Mouse (Mus musculus) lung, embryonic 15.5 days (tissue): ENCODE data around the gene Srp72. TPM values are rescaled to one million over a fixed set of nuclear protein-coding genes. Genes with fewer than 3 reads are reported as not detected.
"Not testable (repeated sequence)": the region's sequence is repeated elsewhere in the genome, so short reads cannot be mapped to it uniquely, and the experiment has no call there.

Experiments used
- ATAC-seq: fragments of 200-750 bp; cut with Nextera tagmentation; 2 replicates; pipeline ENCODE4 v1.8.0; 2017; ENCODE audit warnings: moderate number of reproducible peaks, borderline replicate concordance; ENCODE audit not compliant: low FRiP score, low TSS enrichment; ENCODE audit errors: extremely low read depth
- H3K27ac ChIP-seq: fragments of 300-500 bp; sonication (generic); 2 replicates; pipeline ENCODE4 v1.5.1; 2015; ENCODE audit warnings: moderate library complexity, mild to moderate bottlenecking, inconsistent platforms
- H3K27me3 ChIP-seq: fragments of 300-500 bp; sonication (generic); 2 replicates; pipeline ENCODE4 v1.6.1; 2015; ENCODE audit warnings: inconsistent platforms
- H3K36me3 ChIP-seq: fragments of 300-500 bp; sonication (generic); 2 replicates; pipeline ENCODE4 v1.6.1; 2015; ENCODE audit warnings: inconsistent platforms
- H3K4me1 ChIP-seq: fragments of 300-500 bp; sonication (generic); 2 replicates; pipeline ENCODE4 v1.6.1; 2015; ENCODE audit warnings: inconsistent platforms
- H3K4me2 ChIP-seq: fragments of 300-500 bp; sonication (generic); 2 replicates; pipeline ENCODE4 v1.6.1; 2015; ENCODE audit warnings: inconsistent platforms, mild to moderate bottlenecking, moderate library complexity
- H3K4me3 ChIP-seq: fragments of 300-500 bp; sonication (generic); 2 replicates; pipeline ENCODE4 v1.5.1; 2015; ENCODE audit warnings: mild to moderate bottlenecking, inconsistent platforms
- H3K9ac ChIP-seq: fragments of 300-500 bp; sonication (generic); 2 replicates; pipeline ENCODE4 v1.6.1; 2015; ENCODE audit warnings: inconsistent platforms
- H3K9me3 ChIP-seq: fragments of 300-500 bp; sonication (generic); 2 replicates; pipeline ENCODE4 v1.6.1; 2016; ENCODE audit warnings: inconsistent platforms
- WGBS: fragments of 180-500 bp; shearing (Covaris S2); methylation state at CpG from one replicate; pipeline ENCODE4 v1.1.7; 2015; 5-methylcytosine and 5-hydroxymethylcytosine counted together
- polyA plus RNA-seq: library from polyadenylated mRNA; unstranded; fragments of >200 nt; fragmentation: Nextera tagmentation; extraction: Ambion mirVana; gene quantifications from 2 replicates; pipeline ENCODE4 v1.2.1, GENCODE M21; 2015

Gene Srp72
- polyA plus RNA-seq, 1 experiment from 2014 or later: 87.8 TPM

DNA sequence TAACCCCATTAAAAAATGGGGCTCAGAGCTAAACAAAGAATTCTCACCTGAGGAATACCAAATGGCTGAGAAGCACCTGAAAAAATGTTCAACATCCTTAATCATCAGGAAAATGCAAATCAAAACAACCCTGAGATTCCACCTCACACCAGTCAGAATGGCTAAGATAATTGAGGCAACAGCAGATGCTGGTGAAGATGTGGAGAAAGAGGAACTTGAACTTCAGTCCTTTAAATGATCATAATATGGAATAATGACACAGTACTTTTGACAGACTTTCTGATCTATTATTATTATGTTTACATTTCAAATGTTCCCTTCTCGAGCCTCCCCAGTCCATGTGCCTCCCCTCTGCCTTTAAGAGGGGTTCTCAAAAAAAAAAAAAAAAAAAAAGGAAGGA is 3.4 kb upstream of the Srp72 start:
- not testable (repeated sequence) for H3K9ac ChIP-seq, H3K9me3 ChIP-seq, H3K4me2 ChIP-seq, H3K27ac ChIP-seq, ATAC-seq, H3K27me3 ChIP-seq, H3K4me3 ChIP-seq
- Histone ChIP-seq H3K4me1 (peaks cover 17% of the 10 kb centered on the region), H3K36me3 (peaks cover 36% of the 10 kb centered on the region)
- WGBS: 39% methylated on average over 1 of the region's 1 CpGs

DNA sequence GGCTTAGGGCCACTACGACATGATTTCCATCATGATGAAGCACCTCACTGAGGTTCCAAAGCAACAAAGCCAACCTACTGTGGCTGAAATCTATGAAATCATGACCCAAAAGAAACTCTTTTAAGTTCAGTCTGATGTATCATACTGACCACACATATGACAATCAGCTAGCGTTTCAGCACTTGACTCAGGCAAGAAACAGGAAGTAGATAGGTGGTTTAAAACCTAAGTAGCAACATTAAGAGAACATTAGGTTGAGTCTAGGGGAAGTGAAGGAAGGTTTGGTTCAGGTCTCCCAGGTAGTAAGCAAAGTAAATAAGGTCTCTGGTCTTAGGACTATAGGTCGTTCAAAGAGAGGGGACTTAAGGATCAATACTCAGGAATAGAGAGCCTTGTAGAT is 995 bp upstream of the Srp72 start:
- H3K36me3 ChIP-seq: peaks cover 28% of the 10 kb centered on the region
- no peak for ATAC-seq
- peaks cover 17% of the 10 kb centered on the region for H3K4me1 ChIP-seq
- H3K9ac ChIP-seq: peak overlapping the region; percentile 83; the same call in 1 of the 2 replicates
- peak overlapping the region; percentile 96 for H3K4me3 ChIP-seq
- no peaks in the 10 kb centered on the region for H3K9me3 ChIP-seq
- no peak overlapping the region for H3K27ac ChIP-seq
- H3K4me2 ChIP-seq: peak overlapping the region; percentile 86
- WGBS: 54% methylated on average over 3 of the region's 3 CpGs
- H3K27me3 ChIP-seq: no peaks in the 10 kb centered on the region

DNA sequence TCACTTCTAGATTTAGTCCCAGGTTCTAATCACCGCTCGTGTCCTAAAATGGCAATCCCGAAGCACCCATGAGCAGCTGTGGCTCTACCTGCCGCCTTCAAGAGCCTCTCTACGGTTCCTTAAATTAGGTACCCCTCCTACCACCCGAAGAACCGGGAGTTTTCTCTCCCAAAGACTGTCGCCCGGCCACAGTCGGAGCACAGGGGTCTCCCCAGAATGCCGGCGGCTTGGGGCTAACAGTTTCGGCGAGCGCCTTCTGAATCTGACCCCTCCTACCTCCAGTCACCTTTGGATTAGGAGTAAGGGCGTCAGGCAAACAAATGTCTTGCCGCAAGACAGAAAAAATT is 303 bp upstream of the Srp72 start:
- peak; percentile 32 for ATAC-seq
- Histone ChIP-seq H3K9ac (peak overlapping the region; percentile 83), H3K36me3 (peaks cover 27% of the 10 kb centered on the region), H3K27ac (peak overlapping the region; percentile 89; the same call in 1 of the 2 replicates), H3K4me1 (peaks cover 17% of the 10 kb centered on the region), H3K4me3 (peak overlapping the region; percentile 96), H3K9me3 (no peaks in the 10 kb centered on the region), H3K4me2 (peak overlapping the region; percentile 86), H3K27me3 (no peaks in the 10 kb centered on the region)
- WGBS: 3% methylated on average over 17 of the region's 17 CpGs

DNA sequence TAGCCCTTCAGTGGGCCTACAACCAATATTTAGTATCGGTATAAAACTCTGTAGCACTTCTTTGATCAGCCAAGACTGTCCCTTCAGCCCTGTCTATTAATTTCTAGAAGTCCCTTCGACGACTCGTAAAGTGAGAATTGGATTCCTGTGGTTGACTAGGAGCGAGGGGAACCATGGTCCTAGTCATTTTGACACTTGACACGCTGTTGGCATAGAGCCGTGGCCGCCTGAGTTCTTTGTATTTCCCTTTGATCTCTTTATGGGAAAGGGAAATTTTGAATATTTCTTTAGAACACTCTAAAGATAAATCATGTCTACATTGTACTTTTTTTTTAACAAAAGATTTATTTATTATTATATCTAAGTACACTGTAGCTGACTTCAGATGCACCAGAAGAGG is 1.3 kb downstream of the Srp72 start:
- peak overlapping the region; percentile 96 for H3K4me3 ChIP-seq
- H3K9me3 ChIP-seq: no peaks in the 10 kb centered on the region
- peak overlapping the region; percentile 86 for H3K4me2 ChIP-seq
- no peak for ATAC-seq
- no peaks in the 10 kb centered on the region for H3K27me3 ChIP-seq
- peak overlapping the region; percentile 83; the same call in 1 of the 2 replicates for H3K9ac ChIP-seq
- 72% methylated on average over 8 of the region's 8 CpGs for whole genome bisulfite sequencing
- H3K36me3 ChIP-seq: peaks cover 31% of the 10 kb centered on the region
- H3K27ac ChIP-seq: no peak overlapping the region
- H3K4me1 ChIP-seq: peaks cover 17% of the 10 kb centered on the region

DNA sequence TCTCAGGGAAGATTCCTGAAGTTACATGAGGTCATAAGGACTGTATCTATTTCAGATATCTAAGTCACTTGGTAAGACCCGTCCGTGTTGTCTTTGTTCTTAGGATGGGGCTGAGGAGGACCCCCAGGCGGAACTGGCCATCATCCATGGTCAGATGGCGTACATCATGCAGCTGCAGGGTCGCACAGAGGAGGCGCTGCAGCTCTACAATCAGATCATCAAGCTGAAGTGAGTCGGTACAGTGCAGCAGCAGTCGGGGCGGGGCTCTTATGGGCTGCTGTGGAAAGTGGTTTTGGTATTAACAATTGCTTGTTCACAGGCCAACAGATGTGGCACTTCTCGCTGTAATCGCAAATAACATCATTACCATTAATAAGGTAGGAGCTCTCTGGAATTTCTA is 9.5 kb downstream of the Srp72 start:
- Histone ChIP-seq H3K36me3 (peaks cover 80% of the 10 kb centered on the region), H3K4me3 (no peak overlapping the region), H3K27me3 (no peaks in the 10 kb centered on the region), H3K4me1 (no peaks in the 10 kb centered on the region), H3K4me2 (no peak overlapping the region), H3K9me3 (no peaks in the 10 kb centered on the region), H3K9ac (no peak overlapping the region), H3K27ac (no peak overlapping the region)
- WGBS: 90% methylated on average over 11 of the region's 11 CpGs
- ATAC-seq: no peak

DNA sequence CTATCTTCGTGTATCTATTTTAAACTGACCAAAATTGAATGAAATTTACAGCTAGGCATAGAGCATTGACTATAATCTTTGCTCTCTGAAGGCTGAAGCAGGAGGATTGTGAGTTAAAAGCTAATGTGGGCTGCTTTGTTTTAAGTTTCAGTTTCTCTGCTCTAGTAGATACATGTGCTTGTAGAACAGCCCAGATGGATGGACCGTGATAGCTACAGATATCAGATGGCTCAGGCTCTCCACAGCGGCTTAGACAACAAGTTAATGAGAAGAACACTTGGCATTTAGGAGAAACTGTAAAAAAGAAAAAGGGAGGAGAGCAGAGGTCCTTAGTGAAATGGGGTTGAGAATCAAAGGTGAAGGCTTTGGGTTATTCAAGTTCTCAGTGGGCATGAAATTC is 16.3 kb downstream of the Srp72 start:
- Histone ChIP-seq H3K9me3 (no peaks in the 10 kb centered on the region), H3K4me3 (no peak overlapping the region), H3K9ac (no peak overlapping the region), H3K27ac (no peak overlapping the region), H3K36me3 (peaks cover 83% of the 10 kb centered on the region), H3K4me1 (no peaks in the 10 kb centered on the region), H3K27me3 (no peaks in the 10 kb centered on the region), H3K4me2 (no peak overlapping the region)
- whole genome bisulfite sequencing: 80% methylated on average over 3 of the region's 3 CpGs
- ATAC-seq: no peak

DNA sequence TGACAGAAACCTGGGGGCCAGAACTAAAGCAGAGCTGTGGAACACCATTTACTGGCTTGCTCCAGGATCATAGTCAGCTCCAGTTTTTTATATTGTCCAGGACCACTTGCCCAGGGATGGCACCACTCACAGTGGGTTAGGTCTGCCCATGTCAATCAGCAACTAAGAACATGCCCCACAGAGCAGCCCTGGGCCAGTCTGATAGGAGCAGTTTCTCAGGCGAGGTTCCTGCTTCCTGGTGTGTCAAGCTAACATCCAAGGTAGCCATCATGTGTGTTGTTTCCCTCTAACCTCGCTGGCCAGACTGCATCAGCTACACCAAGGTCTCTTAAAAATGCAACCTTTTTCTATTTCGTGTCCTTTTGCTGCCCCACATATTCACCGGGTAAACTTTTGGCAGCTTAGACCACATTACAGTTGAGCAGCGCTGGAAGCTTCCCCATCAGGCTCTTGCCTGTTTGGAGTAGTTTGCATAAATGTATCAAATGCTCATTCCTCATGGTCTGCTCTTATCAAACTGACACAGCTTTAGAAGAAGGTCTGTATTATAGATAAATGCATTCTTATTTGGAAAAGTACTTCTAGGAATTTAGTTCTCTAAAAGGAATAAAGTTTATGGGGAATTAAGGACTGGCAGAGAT is 18.8 kb downstream of the Srp72 start:
- no peak for ATAC-seq
- Histone ChIP-seq H3K36me3 (peaks cover 86% of the 10 kb centered on the region), H3K9me3 (no peaks in the 10 kb centered on the region), H3K4me2 (no peak overlapping the region), H3K4me3 (no peak overlapping the region), H3K4me1 (no peaks in the 10 kb centered on the region), H3K27ac (no peak overlapping the region), H3K27me3 (no peaks in the 10 kb centered on the region), H3K9ac (no peak overlapping the region)
- WGBS: 89% methylated on average over 5 of the region's 5 CpGs

DNA sequence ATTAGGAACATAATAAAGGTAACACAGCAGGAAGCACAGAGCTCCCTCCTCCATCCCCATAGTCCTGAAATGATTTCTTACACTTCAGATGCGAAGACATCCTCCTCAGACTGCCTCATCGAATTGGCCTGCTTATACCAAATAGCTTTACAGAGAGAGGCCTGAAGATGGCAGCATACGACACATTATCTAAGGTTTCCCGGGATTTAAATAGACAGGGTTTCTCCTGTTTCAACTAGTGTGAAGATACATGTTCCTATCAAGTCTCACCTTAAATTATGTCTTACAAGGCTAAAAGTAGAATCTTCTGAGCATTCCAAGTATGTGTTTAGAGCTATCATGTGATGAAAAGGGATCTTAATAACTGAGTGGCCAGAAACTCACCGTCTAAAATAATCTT is 23.9 kb downstream of the Srp72 start:
- no peak for ATAC-seq
- peaks cover 72% of the 10 kb centered on the region for H3K36me3 ChIP-seq
- H3K4me1 ChIP-seq: no peaks in the 10 kb centered on the region
- H3K9me3 ChIP-seq: no peaks in the 10 kb centered on the region
- H3K4me3 ChIP-seq: no peak overlapping the region
- H3K4me2 ChIP-seq: no peak overlapping the region
- no peak overlapping the region for H3K9ac ChIP-seq
- no peak overlapping the region for H3K27ac ChIP-seq
- H3K27me3 ChIP-seq: no peaks in the 10 kb centered on the region
- 44% methylated on average over 5 of the region's 5 CpGs for WGBS

DNA sequence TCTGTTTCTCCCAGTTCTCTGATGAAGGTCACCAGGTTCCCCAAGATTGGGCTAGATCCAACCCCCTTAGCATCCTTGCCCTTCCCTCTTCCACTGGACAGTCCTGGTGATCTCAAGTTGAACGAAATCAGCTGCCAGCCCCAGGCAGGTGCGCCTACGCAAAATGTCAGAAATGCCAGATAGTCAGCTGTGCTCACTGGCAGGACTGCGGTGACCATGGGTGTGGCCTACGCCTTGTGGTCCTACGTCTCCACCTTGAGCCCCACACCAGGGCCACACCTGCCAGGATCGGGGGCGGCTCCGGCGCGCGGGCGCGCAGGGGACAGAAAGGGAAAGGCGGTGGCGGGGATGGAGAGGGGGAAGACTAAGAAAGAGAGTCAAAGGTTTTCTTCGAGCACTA is 26.7 kb downstream of the Srp72 start:
- H3K4me1 ChIP-seq: no peaks in the 10 kb centered on the region
- H3K9me3 ChIP-seq: no peaks in the 10 kb centered on the region
- no peak overlapping the region for H3K9ac ChIP-seq
- no peaks in the 10 kb centered on the region for H3K27me3 ChIP-seq
- 89% methylated on average over 17 of the region's 17 CpGs for WGBS
- ATAC-seq: no peak
- H3K27ac ChIP-seq: no peak overlapping the region
- H3K4me3 ChIP-seq: no peak overlapping the region
- H3K4me2 ChIP-seq: no peak overlapping the region
- peaks cover 46% of the 10 kb centered on the region for H3K36me3 ChIP-seq

DNA sequence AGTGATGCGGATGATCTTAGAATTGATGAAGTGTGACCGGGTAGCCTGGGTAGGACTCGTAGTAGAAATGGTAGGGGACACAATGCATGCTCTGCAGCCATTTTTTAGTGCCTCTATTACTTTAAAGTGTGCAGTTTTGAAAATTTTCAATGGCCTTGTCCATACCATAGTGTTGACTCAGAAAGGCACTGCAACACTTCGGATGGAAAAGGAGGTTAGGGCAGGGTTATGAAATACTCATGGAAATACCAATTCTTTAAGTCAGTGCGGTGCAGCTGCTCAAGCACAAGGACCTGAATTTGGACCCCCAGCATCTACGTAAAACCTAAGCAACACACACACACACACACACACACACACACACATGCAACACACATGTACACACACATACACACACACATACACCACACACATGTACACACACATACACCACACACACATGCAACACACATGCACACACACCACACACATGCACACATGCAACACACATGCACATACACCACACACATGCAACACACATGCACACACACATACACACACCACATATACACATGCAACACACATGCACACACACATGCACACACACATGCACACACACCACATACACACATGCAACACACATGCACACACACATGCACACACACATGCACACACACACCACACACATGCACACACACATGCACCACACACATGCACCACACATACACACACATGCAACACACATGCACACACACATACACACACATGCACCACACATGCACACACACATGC is 29.8 kb downstream of the Srp72 start, which contains the start of gene Arl9:
Gene Arl9, plus strand, starts transcription at position 5 of the 771 bp plus-strand sequence.
- no peak within 1 kb of the TSS for H3K9ac ChIP-seq
- WGBS: 89% methylated on average over 6 of the region's 6 CpGs
- peaks cover 20% of the 10 kb centered on the region for H3K36me3 ChIP-seq
- H3K9me3 ChIP-seq: no peaks in the 10 kb centered on the region
- no peak for ATAC-seq
- H3K4me3 ChIP-seq: no peak within 1 kb of the TSS
- no peaks in the 10 kb centered on the region for H3K27me3 ChIP-seq
- no peak within 1 kb of the TSS for H3K27ac ChIP-seq
- H3K4me2 ChIP-seq: no peak within 1 kb of the TSS
- H3K4me1 ChIP-seq: no peaks in the 10 kb centered on the region

DNA sequence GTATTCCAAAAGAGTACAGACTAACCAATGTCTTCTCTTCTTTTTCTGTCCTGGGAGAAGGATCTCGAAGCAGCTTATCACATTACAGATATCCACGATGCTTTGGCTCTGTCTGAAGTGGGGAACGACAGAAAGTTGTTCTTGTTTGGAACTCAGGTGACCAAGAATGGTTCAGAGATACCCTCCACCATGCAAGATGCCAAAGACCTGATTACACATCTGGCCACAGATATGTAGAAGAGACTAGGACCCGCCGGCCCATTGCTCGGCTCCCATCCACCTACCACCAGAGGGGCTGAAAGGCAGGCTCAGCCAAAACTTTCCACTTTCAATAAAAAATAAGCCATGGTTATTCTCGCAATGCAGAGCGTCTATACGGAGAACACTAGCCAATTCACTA is 35.9 kb downstream of the Srp72 start:
- 85% methylated on average over 9 of the region's 9 CpGs for WGBS

DNA sequence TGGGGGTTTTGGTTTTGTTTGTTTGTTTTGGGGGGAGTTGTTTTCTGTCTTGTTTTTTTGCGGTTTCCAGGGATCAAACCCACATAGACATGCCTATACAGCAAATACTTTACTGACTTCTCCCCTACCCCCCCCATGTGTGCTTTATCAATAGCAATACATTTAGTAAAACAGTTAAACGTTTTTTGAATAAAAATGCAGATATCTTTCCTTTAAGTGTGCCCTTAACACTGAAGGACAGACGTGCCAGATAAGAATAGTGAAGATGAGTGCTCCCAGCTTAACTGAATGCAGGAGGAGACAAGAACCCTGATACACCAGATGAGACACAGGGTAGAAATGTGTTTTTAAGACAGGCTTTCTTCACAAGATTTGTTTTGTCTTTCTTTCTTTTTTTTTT is 36.6 kb downstream of the Srp72 start:
- no peak overlapping the region for H3K27ac ChIP-seq
- no peak overlapping the region for H3K4me3 ChIP-seq
- WGBS: 56% methylated on average over 3 of the region's 3 CpGs
- no peak overlapping the region for H3K4me2 ChIP-seq
- H3K4me1 ChIP-seq: no peaks in the 10 kb centered on the region
- ATAC-seq: no peak
- no peaks in the 10 kb centered on the region for H3K9me3 ChIP-seq
- H3K9ac ChIP-seq: no peak overlapping the region
- H3K36me3 ChIP-seq: no peaks in the 10 kb centered on the region
- no peaks in the 10 kb centered on the region for H3K27me3 ChIP-seq

More for the DNA sequence above, 35.9 kb downstream of the Srp72 start:
- no peaks in the 10 kb centered on the region for H3K27me3 ChIP-seq
- no peak overlapping the region for H3K4me2 ChIP-seq
- H3K36me3 ChIP-seq: no peaks in the 10 kb centered on the region
- H3K4me1 ChIP-seq: no peaks in the 10 kb centered on the region
- no peak for ATAC-seq
- no peaks in the 10 kb centered on the region for H3K9me3 ChIP-seq
- no peak overlapping the region for H3K4me3 ChIP-seq
- H3K9ac ChIP-seq: no peak overlapping the region
- H3K27ac ChIP-seq: no peak overlapping the region
